Mouse (Mus musculus) layer of hippocampus, postnatal 36 days (tissue): ENCODE data around the gene 1700080E11Rik. TPM values are rescaled to one million over a fixed set of nuclear protein-coding genes. Genes with fewer than 3 reads are reported as not detected.
"Not testable (repeated sequence)": the region's sequence is repeated elsewhere in the genome, so short reads cannot be mapped to it uniquely, and the experiment has no call there.

Experiments used
- DNase-seq, 2 experiments: peaks; one replicate each; pipeline ENCODE4 v3.0.0; 2022
- total RNA-seq, 2 experiments: library from RNA; stranded (reverse); gene quantifications; 2 replicates each; pipeline ENCODE4 v1.2.3; 2021

Gene 1700080E11Rik
- total RNA-seq, result not detected

GRCm38 (mm10) chr9:105144992-105145391, at the start of gene 1700080E11Rik:
1700080E11Rik (minus strand) TSS chr9:105145092.
- DNase-seq, result no peak

GRCm38 (mm10) chr9:105186725-105187124, 41.8 kb upstream of the 1700080E11Rik start:
- DNase-seq, result no peak

GRCm38 (mm10) chr9:105182392-105182791, 37.5 kb upstream of the 1700080E11Rik start:
- no peak for DNase-seq

GRCm38 (mm10) chr9:105139204-105139603, 5.7 kb downstream of the 1700080E11Rik start:
- no peak for DNase-seq

- DNase-seq, result no peak
Observed at GRCm38 (mm10) chr9:105136404-105136803, 8.5 kb downstream of the 1700080E11Rik start.

- DNase-seq, result no peak
Observed at GRCm38 (mm10) chr9:105134536-105134935, 10.4 kb downstream of the 1700080E11Rik start.

- no peak for DNase-seq
Observed at GRCm38 (mm10) chr9:105132002-105132367, 12.9 kb downstream of the 1700080E11Rik start.

- DNase-seq, result peak; percentile 87 to 88
Observed at GRCm38 (mm10) chr9:105131253-105132001, 13.5 kb downstream of the 1700080E11Rik start, which contains the start of gene Nudt16. Nudt16 (minus strand) TSS chr9:105131824.

- DNase-seq, result no peak
Observed at GRCm38 (mm10) chr9:105130331-105130730, 14.6 kb downstream of the 1700080E11Rik start.

GRCm38 (mm10) chr9:105125206-105125605, 19.7 kb downstream of the 1700080E11Rik start:
- not testable (repeated sequence) for DNase-seq

- DNase-seq, result no peak
Observed at GRCm38 (mm10) chr9:105103893-105104292, 41.0 kb downstream of the 1700080E11Rik start.

- no peak for DNase-seq
Observed at GRCm38 (mm10) chr9:105101911-105102310, 43.0 kb downstream of the 1700080E11Rik start.

GRCm38 (mm10) chr9:105100807-105101570, 43.9 kb downstream of the 1700080E11Rik start:
- DNase-seq, result no peak

Other genes starting within 250 kb of the 1700080E11Rik start
- 10 to 100 TPM; 83.7 to 84.5 TPM for gene Mrpl3, start 91.9 kb downstream of the 1700080E11Rik start, total RNA-seq
- gene Nudt16, start 13.3 kb downstream of the 1700080E11Rik start, total RNA-seq, result 10 to 100 TPM; 15.6 to 16.2 TPM